Mouse (Mus musculus) midbrain, embryonic 16.5 days (tissue): ENCODE data around the gene Tmem45b. TPM values are rescaled to one million over a fixed set of nuclear protein-coding genes. Genes with fewer than 3 reads are reported as not detected.

Experiments used
- ATAC-seq: fragments of 200-750 bp; cut with Nextera tagmentation; 2 replicates; pipeline ENCODE4 v1.8.0; 2017; ENCODE audit warnings: moderate TSS enrichment
- H3K27ac ChIP-seq: fragments of 300-500 bp; sonication (generic); 2 replicates; pipeline ENCODE4 v1.5.1; 2014; ENCODE audit warnings: mild to moderate bottlenecking, low read length, mixed read lengths
- H3K27me3 ChIP-seq: fragments of 300-500 bp; sonication (generic); 2 replicates; pipeline ENCODE4 v1.6.1; 2014; ENCODE audit warnings: low read depth, low read length, mixed read lengths; ENCODE audit not compliant: control insufficient read depth, insufficient read depth
- H3K36me3 ChIP-seq: fragments of 300-500 bp; sonication (generic); 2 replicates; pipeline ENCODE4 v1.6.1; 2014; ENCODE audit warnings: mild to moderate bottlenecking, low read length, moderate library complexity, mixed read lengths; ENCODE audit not compliant: control insufficient read depth, insufficient read depth
- H3K4me1 ChIP-seq: fragments of 300-500 bp; sonication (generic); 2 replicates; pipeline ENCODE4 v1.6.1; 2014; ENCODE audit warnings: mild to moderate bottlenecking, low read length, mixed read lengths; ENCODE audit not compliant: control insufficient read depth, insufficient read depth
- H3K4me2 ChIP-seq: fragments of 300-500 bp; sonication (generic); 2 replicates; pipeline ENCODE4 v1.6.1; 2014; ENCODE audit warnings: mild to moderate bottlenecking, low read length, mixed read lengths
- H3K4me3 ChIP-seq: fragments of 300-500 bp; sonication (generic); 2 replicates; pipeline ENCODE4 v1.5.1; 2014; ENCODE audit warnings: low read depth, mild to moderate bottlenecking, low read length, moderate library complexity, mixed read lengths
- H3K9ac ChIP-seq: fragments of 300-500 bp; sonication (generic); 2 replicates; pipeline ENCODE4 v1.6.1; 2014; ENCODE audit warnings: low read depth, low read length, mixed read lengths
- H3K9me3 ChIP-seq: fragments of 300-500 bp; sonication (generic); replicated peaks from 2 replicates; pipeline ENCODE4 v1.6.1; 2014; ENCODE audit warnings: mild to moderate bottlenecking, low read length, mixed read lengths; ENCODE audit not compliant: control insufficient read depth, poor library complexity, severe bottlenecking
- WGBS: fragments of 180-500 bp; shearing (Covaris S2); extraction: QIAGEN DNeasy Blood & Tissue Kit; methylation state at CpG from one replicate; pipeline ENCODE4 v1.1.7; 2014; 5-methylcytosine and 5-hydroxymethylcytosine counted together
- polyA plus RNA-seq: library from polyadenylated mRNA; unstranded; fragments of >200 nt; fragmentation: Nextera tagmentation; extraction: Ambion mirVana; gene quantifications from 2 replicates; pipeline ENCODE4 v1.2.1, GENCODE M21; 2015

Tmem45b gene
- polyA plus RNA-seq, 1 experiment from 2014 or later, result 0.54 TPM

GRCm38 (mm10) chr9:31428971-31429370 is 35.3 kb downstream of the Tmem45b start:
- no peak overlapping the region for H3K27ac ChIP-seq
- H3K9ac ChIP-seq, result no peak overlapping the region
- WGBS, result 92% methylated on average over 7 of the region's 7 CpGs
- H3K27me3 ChIP-seq, result no peaks in the 10 kb centered on the region
- H3K9me3 ChIP-seq, result no peaks in the 10 kb centered on the region
- H3K4me1 ChIP-seq, result no peaks in the 10 kb centered on the region
- no peak for ATAC-seq
- no peak overlapping the region for H3K4me2 ChIP-seq
- H3K4me3 ChIP-seq, result no peak overlapping the region
- peaks cover 3% of the 10 kb centered on the region; the same call in 1 of the 2 replicates for H3K36me3 ChIP-seq

- no peak for ATAC-seq
- Histone ChIP-seq H3K4me2 (no peak overlapping the region), H3K36me3 (peaks cover 36% of the 10 kb centered on the region), H3K4me1 (no peaks in the 10 kb centered on the region), H3K27me3 (no peaks in the 10 kb centered on the region), H3K9ac (no peak overlapping the region), H3K27ac (no peak overlapping the region), H3K9me3 (no peaks in the 10 kb centered on the region), H3K4me3 (no peak overlapping the region)
- 94% methylated on average over 5 of the region's 5 CpGs for WGBS
These were observed 42.1 kb downstream of the Tmem45b start for GRCm38 (mm10) chr9:31422143-31422542.

- no peak for ATAC-seq
- no peaks in the 10 kb centered on the region for H3K4me1 ChIP-seq
- H3K36me3 ChIP-seq, result peaks cover 52% of the 10 kb centered on the region
- H3K27me3 ChIP-seq, result no peaks in the 10 kb centered on the region
- H3K4me2 ChIP-seq, result no peak overlapping the region
- H3K9ac ChIP-seq, result no peak overlapping the region
- WGBS, result 94% methylated on average over 1 of the region's 1 CpGs
- no peak overlapping the region for H3K4me3 ChIP-seq
- H3K9me3 ChIP-seq, result no peaks in the 10 kb centered on the region
- H3K27ac ChIP-seq, result no peak overlapping the region
These were observed 45.4 kb downstream of the Tmem45b start for GRCm38 (mm10) chr9:31418821-31419220.

GRCm38 (mm10) chr9:31412165-31412564 is 52.1 kb downstream of the Tmem45b start:
- H3K9me3 ChIP-seq, result no peaks in the 10 kb centered on the region
- H3K9ac ChIP-seq, result no peak overlapping the region
- no peak overlapping the region for H3K4me3 ChIP-seq
- H3K4me2 ChIP-seq, result no peak overlapping the region
- WGBS, result over 99% methylated on average over 4 of the region's 4 CpGs
- ATAC-seq, result no peak
- H3K36me3 ChIP-seq, result peaks cover 55% of the 10 kb centered on the region
- no peak overlapping the region for H3K27ac ChIP-seq
- H3K4me1 ChIP-seq, result no peaks in the 10 kb centered on the region
- H3K27me3 ChIP-seq, result no peaks in the 10 kb centered on the region

- H3K9ac ChIP-seq, result no peak overlapping the region
- no peak overlapping the region for H3K4me2 ChIP-seq
- no peak overlapping the region for H3K4me3 ChIP-seq
- no peaks in the 10 kb centered on the region for H3K4me1 ChIP-seq
- no peaks in the 10 kb centered on the region for H3K27me3 ChIP-seq
- WGBS, result 65% methylated on average over 6 of the region's 6 CpGs
- no peaks in the 10 kb centered on the region for H3K9me3 ChIP-seq
- ATAC-seq, result no peak
- peaks cover 54% of the 10 kb centered on the region for H3K36me3 ChIP-seq
- H3K27ac ChIP-seq, result no peak overlapping the region
These were observed 59.0 kb downstream of the Tmem45b start for GRCm38 (mm10) chr9:31405217-31405616.

- Histone ChIP-seq H3K4me2 (no peak overlapping the region), H3K9me3 (no peaks in the 10 kb centered on the region), H3K4me1 (no peaks in the 10 kb centered on the region), H3K36me3 (peaks cover 56% of the 10 kb centered on the region), H3K9ac (no peak overlapping the region), H3K27me3 (no peaks in the 10 kb centered on the region), H3K27ac (no peak overlapping the region), H3K4me3 (no peak overlapping the region)
- WGBS, result 87% methylated on average over 2 of the region's 2 CpGs
- no peak for ATAC-seq
These were observed 60.0 kb downstream of the Tmem45b start for GRCm38 (mm10) chr9:31404311-31404710.

- ATAC-seq, result no peak
- WGBS, result 56% methylated on average over 4 of the region's 4 CpGs
- Histone ChIP-seq H3K9ac (no peak overlapping the region), H3K36me3 (peaks cover 78% of the 10 kb centered on the region), H3K9me3 (no peaks in the 10 kb centered on the region), H3K4me3 (no peak overlapping the region), H3K4me2 (no peak overlapping the region), H3K27ac (no peak overlapping the region), H3K27me3 (no peaks in the 10 kb centered on the region), H3K4me1 (no peaks in the 10 kb centered on the region)
These were observed 63.8 kb downstream of the Tmem45b start for GRCm38 (mm10) chr9:31400441-31400840.

- H3K27ac ChIP-seq, result no peak overlapping the region
- H3K27me3 ChIP-seq, result no peaks in the 10 kb centered on the region
- H3K4me1 ChIP-seq, result peaks cover 19% of the 10 kb centered on the region
- no peak for ATAC-seq
- H3K4me3 ChIP-seq, result peak overlapping the region; percentile 88; the same call in 1 of the 2 replicates
- WGBS, result 88% methylated on average over 5 of the region's 5 CpGs
- peak overlapping the region; percentile 82 for H3K9ac ChIP-seq
- no peaks in the 10 kb centered on the region for H3K9me3 ChIP-seq
- H3K4me2 ChIP-seq, result peak overlapping the region; percentile 62
- H3K36me3 ChIP-seq, result peaks cover 14% of the 10 kb centered on the region
These were observed 77.1 kb downstream of the Tmem45b start for GRCm38 (mm10) chr9:31387206-31387605.

GRCm38 (mm10) chr9:31386368-31387180 is 77.7 kb downstream of the Tmem45b start:
- Histone ChIP-seq H3K9ac (peak overlapping the region; percentile 82), H3K27me3 (no peaks in the 10 kb centered on the region), H3K27ac (peak overlapping the region; percentile 77), H3K36me3 (peaks cover 9% of the 10 kb centered on the region), H3K9me3 (no peaks in the 10 kb centered on the region), H3K4me3 (peak overlapping the region; percentile 88), H3K4me2 (peak overlapping the region; percentile 62), H3K4me1 (peaks cover 19% of the 10 kb centered on the region)
- peak; percentile 90 for ATAC-seq
- WGBS, result 11% methylated on average over 44 of the region's 44 CpGs
